Mouse (Mus musculus): ENCODE data around the gene Fam117a. TPM values are rescaled to one million over a fixed set of nuclear protein-coding genes. Genes with fewer than 3 reads are reported as not detected.

The Fam117a gene
- total and polyA plus RNA-seq, 2 experiments from 2014 or later: 1.9 to 10.7 TPM

DNA sequence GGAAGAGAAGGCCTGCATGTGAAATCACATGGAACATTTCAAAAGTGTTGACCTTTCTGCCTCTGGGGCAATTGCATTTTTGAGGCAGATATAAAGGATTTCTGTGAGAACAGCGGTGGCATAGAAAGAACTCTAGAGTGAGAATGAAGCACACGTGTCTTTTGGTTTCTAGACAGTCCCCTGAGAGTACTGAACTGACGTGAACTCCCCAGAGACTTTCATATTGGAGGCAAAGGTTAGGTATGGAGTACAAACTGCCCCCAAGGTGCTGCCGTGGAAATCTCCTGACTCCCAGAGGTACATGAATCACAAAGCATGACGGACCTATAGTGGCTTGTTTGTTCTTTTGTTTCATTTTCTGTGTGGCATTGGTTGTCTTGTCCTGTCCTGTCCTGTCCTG lies 8.2 kb upstream of the Fam117a start:
- H3K27ac ChIP-seq: no peak overlapping the region
- no peaks in the 10 kb centered on the region for H3K4me1 ChIP-seq (ENCODE audit: insufficient read depth, low read length)
- no peaks in the 10 kb centered on the region for H3K9me3 ChIP-seq (ENCODE audit: low read length)
- no peak for DNase-seq (ENCODE audit: low spot score)
- H3K4me3 ChIP-seq (ENCODE audit: low read length): no peak overlapping the region
- ATAC-seq: no peak
- no peak overlapping the region for H3K4me2 ChIP-seq (ENCODE audit: low read depth, low read length)
- H3K9ac ChIP-seq (replicated peaks; ENCODE audit: low read length): no peak overlapping the region
- H3K36me3 ChIP-seq (ENCODE audit: insufficient read depth, low read length): no peaks in the 10 kb centered on the region
- 72% methylated on average over 5 of the region's 5 CpGs for WGBS
- no peak for TF ChIP-seq CTCF (IDR thresholded peaks at IDR 0.05; ENCODE audit: low read depth)
- no peaks in the 10 kb centered on the region for H3K27me3 ChIP-seq (ENCODE audit: insufficient read depth, low read length)

DNA sequence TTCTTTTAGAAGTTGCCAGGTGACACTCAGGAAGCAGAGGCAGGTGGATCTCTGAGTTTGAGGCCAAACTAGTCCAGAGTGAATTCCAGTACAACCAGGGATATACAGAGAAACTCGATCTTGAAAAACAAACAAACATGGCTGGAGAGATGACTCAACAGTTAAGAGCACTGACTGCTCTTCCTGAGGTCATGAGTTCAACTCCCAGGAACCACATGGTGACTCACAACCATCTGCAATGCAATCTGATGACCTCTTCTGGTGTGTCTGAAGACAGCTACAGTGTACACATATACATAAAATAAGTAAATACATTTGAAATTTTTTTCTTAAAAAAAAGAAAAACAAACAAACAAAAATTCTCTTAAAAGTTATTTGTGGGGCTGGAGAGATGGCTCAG lies 6.2 kb upstream of the Fam117a start:
- Histone ChIP-seq H3K4me2 (ENCODE audit: low read depth, low read length) (no peak overlapping the region), H3K4me3 (ENCODE audit: low read length) (no peak overlapping the region), H3K9ac (replicated peaks; ENCODE audit: low read length) (no peak overlapping the region), H3K9me3 (ENCODE audit: low read length) (no peaks in the 10 kb centered on the region), H3K27me3 (ENCODE audit: insufficient read depth, low read length) (no peaks in the 10 kb centered on the region), H3K4me1 (ENCODE audit: insufficient read depth, low read length) (no peaks in the 10 kb centered on the region), H3K27ac (no peak overlapping the region), H3K36me3 (ENCODE audit: insufficient read depth, low read length) (no peaks in the 10 kb centered on the region)
- no peak for TF ChIP-seq CTCF (IDR thresholded peaks at IDR 0.05; ENCODE audit: low read depth)
- DNase-seq (ENCODE audit: low spot score) (no peak), ATAC-seq (no peak)
- WGBS: 60% methylated on average over 1 of the region's 1 CpGs

DNA sequence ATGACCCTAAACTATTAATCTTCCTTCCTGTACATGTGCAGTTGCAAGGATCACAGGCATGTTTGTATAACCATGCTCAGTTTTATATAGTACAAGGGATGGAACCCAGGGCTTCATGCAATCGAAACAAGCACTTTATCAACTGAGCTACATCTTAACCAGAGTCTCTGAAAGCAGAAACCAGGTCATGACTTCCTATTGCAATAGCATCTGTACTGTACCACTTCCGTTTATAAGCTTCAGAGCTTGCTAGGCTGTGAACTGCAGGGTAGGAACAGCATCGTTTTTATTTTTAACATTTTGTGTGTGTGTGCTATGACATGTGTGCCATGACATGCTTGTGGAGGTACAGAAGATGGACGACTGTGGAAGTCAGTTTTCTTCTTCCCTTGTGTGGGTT lies 3.6 kb upstream of the Fam117a start:
- H3K27me3 ChIP-seq (ENCODE audit: insufficient read depth, low read length): no peaks in the 10 kb centered on the region
- no peak for ATAC-seq
- H3K9ac ChIP-seq (replicated peaks; ENCODE audit: low read length): no peak overlapping the region
- DNase-seq (ENCODE audit: low spot score): no peak
- TF ChIP-seq CTCF (IDR thresholded peaks at IDR 0.05; ENCODE audit: low read depth): no peak
- WGBS: 60% methylated on average over 4 of the region's 4 CpGs
- H3K4me2 ChIP-seq (ENCODE audit: low read depth, low read length): no peak overlapping the region
- no peaks in the 10 kb centered on the region for H3K36me3 ChIP-seq (ENCODE audit: insufficient read depth, low read length)
- 0 out of 2 replicates have a peak, but pooled peaks cover 3% of the 10 kb centered on the region for H3K4me1 ChIP-seq (ENCODE audit: insufficient read depth, low read length)
- no peaks in the 10 kb centered on the region for H3K9me3 ChIP-seq (ENCODE audit: low read length)
- H3K4me3 ChIP-seq (ENCODE audit: low read length): no peak overlapping the region
- H3K27ac ChIP-seq: no peak overlapping the region

DNA sequence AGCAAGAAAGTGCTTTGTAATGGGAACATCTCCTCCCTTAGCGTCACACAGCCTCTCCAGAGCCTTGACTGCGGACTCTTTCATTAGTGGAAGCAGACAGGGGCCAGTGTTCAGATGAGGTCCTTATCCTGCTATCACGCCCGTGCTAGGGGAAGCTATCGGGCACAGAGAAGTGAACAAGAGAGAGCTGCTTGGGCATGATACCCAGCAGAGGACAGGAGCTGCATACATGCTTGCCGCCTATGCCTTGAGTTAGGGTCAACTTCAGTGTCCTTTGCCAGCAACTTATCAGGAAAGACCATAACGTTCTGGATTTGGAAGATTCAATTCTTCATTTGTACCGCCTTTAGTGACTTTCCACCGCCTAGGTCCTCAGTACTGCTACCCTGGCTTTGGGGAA lies 3.0 kb upstream of the Fam117a start:
- 0 out of 2 replicates have a peak, but pooled peaks cover 3% of the 10 kb centered on the region for H3K4me1 ChIP-seq (ENCODE audit: insufficient read depth, low read length)
- H3K9ac ChIP-seq (replicated peaks; ENCODE audit: low read length): no peak overlapping the region
- H3K9me3 ChIP-seq (ENCODE audit: low read length): no peaks in the 10 kb centered on the region
- H3K36me3 ChIP-seq (ENCODE audit: insufficient read depth, low read length): no peaks in the 10 kb centered on the region
- H3K4me2 ChIP-seq (ENCODE audit: low read depth, low read length): no peak overlapping the region
- no peak overlapping the region for H3K27ac ChIP-seq
- H3K4me3 ChIP-seq (ENCODE audit: low read length): no peak overlapping the region
- 84% methylated on average over 9 of the region's 9 CpGs for WGBS
- TF ChIP-seq CTCF (IDR thresholded peaks at IDR 0.05; ENCODE audit: low read depth): no peak
- no peak for ATAC-seq
- no peaks in the 10 kb centered on the region for H3K27me3 ChIP-seq (ENCODE audit: insufficient read depth, low read length)
- no peak for DNase-seq (ENCODE audit: low spot score)

DNA sequence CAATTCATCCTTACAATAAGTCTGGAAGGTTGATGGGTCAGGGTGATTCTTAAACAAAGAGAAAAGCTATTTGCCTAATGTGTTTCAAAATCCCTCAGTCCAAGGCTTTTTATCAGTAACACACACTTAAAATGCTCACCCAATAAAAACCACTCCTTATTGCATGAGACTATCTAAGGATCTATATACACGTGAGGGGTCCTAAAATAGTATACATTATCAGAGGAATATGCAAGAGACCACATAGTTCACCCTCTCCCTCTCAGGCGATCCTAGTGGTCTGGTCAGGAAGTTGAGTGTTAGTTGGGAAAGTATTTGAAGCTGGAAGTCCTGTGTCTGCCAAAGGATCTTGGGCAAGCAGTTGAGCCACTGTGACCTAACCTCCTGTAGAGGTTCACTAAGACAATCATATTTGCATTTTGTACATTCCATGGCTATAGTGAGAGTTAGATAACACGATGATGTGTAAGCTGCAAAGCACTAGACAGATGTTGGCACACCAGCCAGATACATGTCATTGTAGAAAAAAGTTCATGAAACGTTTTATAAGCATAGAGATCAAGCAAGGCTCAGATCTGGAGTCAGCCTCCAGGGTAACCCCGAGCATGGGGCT lies 2.3 kb upstream of the Fam117a start:
- no peak overlapping the region for H3K27ac ChIP-seq
- WGBS: 72% methylated on average over 5 of the region's 5 CpGs
- H3K4me2 ChIP-seq (ENCODE audit: low read depth, low read length): no peak overlapping the region
- H3K27me3 ChIP-seq (ENCODE audit: insufficient read depth, low read length): no peaks in the 10 kb centered on the region
- no peaks in the 10 kb centered on the region for H3K9me3 ChIP-seq (ENCODE audit: low read length)
- ATAC-seq (no peak), DNase-seq (ENCODE audit: low spot score) (no peak)
- H3K9ac ChIP-seq (replicated peaks; ENCODE audit: low read length): no peak overlapping the region
- H3K4me3 ChIP-seq (ENCODE audit: low read length): no peak overlapping the region
- no peaks in the 10 kb centered on the region for H3K36me3 ChIP-seq (ENCODE audit: insufficient read depth, low read length)
- H3K4me1 ChIP-seq (ENCODE audit: insufficient read depth, low read length): 0 out of 2 replicates have a peak, but pooled peaks cover 3% of the 10 kb centered on the region
- no peak for TF ChIP-seq CTCF (IDR thresholded peaks at IDR 0.05; ENCODE audit: low read depth)

DNA sequence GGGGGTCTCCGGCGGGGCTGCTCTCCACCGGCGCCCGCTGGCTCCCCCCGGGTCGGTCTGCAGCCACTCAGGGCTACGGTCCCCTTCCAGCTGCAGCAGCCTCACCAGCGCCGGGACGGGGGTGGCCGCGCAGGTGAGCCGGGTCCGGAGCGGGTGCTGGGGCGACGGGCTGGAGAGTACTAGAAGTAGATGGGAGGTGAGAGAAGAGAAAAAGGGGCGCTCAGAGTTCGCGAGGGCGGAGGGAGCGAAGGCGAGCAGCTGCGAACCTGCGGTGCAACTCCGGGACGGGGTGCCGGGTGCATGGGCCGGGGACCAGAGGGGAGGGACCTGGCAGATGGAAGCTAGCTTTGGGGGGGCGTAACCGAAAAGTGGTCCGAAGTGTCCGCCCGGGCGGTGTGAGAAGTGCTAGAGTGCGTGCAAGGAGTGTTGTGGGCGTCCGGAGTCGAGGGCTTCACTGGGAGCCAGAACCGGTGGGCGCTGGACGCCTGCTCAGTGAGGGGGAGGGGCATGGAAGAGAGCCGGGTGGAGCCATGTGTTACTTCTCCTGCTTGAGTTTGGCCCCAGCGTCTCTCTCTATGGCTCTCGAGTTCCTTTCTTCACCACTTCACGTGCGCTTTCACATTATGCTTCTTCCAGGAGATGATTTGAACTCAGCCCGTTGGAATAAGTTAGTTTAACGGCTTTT lies 453 bp downstream of the Fam117a start:
- Histone ChIP-seq H3K27me3 (ENCODE audit: insufficient read depth, low read length) (no peaks in the 10 kb centered on the region), H3K9me3 (ENCODE audit: low read length) (no peaks in the 10 kb centered on the region), H3K4me3 (ENCODE audit: low read length) (peak overlapping the region; percentile 84), H3K9ac (replicated peaks; ENCODE audit: low read length) (peak overlapping the region; percentile 68), H3K36me3 (ENCODE audit: insufficient read depth, low read length) (no peaks in the 10 kb centered on the region), H3K4me2 (ENCODE audit: low read depth, low read length) (peak overlapping the region; percentile 99), H3K4me1 (ENCODE audit: insufficient read depth, low read length) (peaks cover 6% of the 10 kb centered on the region; the same call in 1 of the 2 replicates), H3K27ac (no peak overlapping the region)
- TF ChIP-seq CTCF (IDR thresholded peaks at IDR 0.05; ENCODE audit: low read depth): no peak
- DNase-seq (ENCODE audit: low spot score) (peak; percentile 55), ATAC-seq (peak; percentile 72)
- 2% methylated on average over 50 of the region's 50 CpGs for WGBS

DNA sequence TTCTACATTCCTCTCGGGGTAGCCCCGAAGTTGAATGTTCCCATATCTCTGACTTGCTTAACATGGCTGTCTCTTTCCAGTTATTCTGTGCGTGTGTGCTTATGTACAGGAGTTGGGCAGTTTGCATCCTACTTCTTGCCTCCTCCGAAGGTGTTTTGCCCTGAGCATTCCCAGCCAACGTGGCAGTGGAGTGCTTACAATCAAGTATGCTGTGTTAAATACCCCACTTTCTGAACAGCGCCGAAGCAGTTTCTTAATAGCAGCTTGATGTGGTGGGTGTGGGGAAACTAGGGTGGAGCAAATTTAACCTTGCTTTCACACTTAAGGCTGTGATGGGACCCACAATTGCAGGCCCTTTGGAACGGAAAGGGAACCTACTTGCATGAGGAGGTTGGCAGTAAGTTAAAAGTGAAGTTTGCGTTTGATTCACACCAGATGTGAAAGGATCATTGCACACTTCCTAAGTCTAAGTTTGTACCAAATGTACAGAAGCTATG lies 1.1 kb downstream of the Fam117a start:
- H3K9ac ChIP-seq (replicated peaks; ENCODE audit: low read length): peak overlapping the region; percentile 68; the same call in 1 of the 2 replicates
- DNase-seq (ENCODE audit: low spot score): no peak
- no peak for ATAC-seq
- no peaks in the 10 kb centered on the region for H3K27me3 ChIP-seq (ENCODE audit: insufficient read depth, low read length)
- H3K36me3 ChIP-seq (ENCODE audit: insufficient read depth, low read length): no peaks in the 10 kb centered on the region
- H3K27ac ChIP-seq: no peak overlapping the region
- H3K4me3 ChIP-seq (ENCODE audit: low read length): peak overlapping the region; percentile 84
- H3K9me3 ChIP-seq (ENCODE audit: low read length): no peaks in the 10 kb centered on the region
- 28% methylated on average over 9 of the region's 9 CpGs for WGBS
- TF ChIP-seq CTCF (IDR thresholded peaks at IDR 0.05; ENCODE audit: low read depth): no peak
- H3K4me1 ChIP-seq (ENCODE audit: insufficient read depth, low read length): peaks cover 6% of the 10 kb centered on the region; the same call in 1 of the 2 replicates
- peak overlapping the region; percentile 99 for H3K4me2 ChIP-seq (ENCODE audit: low read depth, low read length)
